Mouse (Mus musculus) G1E (cell line): ENCODE measurements around the gene Gpr63. TPM values are rescaled to one million over a fixed set of nuclear protein-coding genes. Genes with fewer than 3 reads are reported as not detected.
"Not testable (repeated sequence)": the region's sequence is repeated elsewhere in the genome, so short reads cannot be mapped to it uniquely, and the experiment has no call there.

Experiments
- ATAC-seq: 2 replicates; pipeline ENCODE4 v1.8.0; 2016; ENCODE audit warnings: mild to moderate bottlenecking; ENCODE audit not compliant: insufficient number of reproducible peaks, poor library complexity, low FRiP score, severe bottlenecking; ENCODE audit errors: extremely low read depth
- DNase-seq: peaks from one replicate; pipeline ENCODE4 v3.0.0; 2012; ENCODE audit warnings: low spot score
- H3K27me3 ChIP-seq: 2 replicates; pipeline ENCODE4 v1.6.1; 2012; ENCODE audit warnings: mild to moderate bottlenecking, low read length, inconsistent platforms; ENCODE audit not compliant: insufficient read depth
- H3K36me3 ChIP-seq: replicated peaks from 2 replicates; pipeline ENCODE3; 2012; ENCODE audit warnings: mild to moderate bottlenecking, inconsistent platforms
- H3K4me1 ChIP-seq: 2 replicates; pipeline ENCODE4 v1.6.1; 2012; ENCODE audit warnings: low read depth, low read length, inconsistent platforms, mixed read lengths; ENCODE audit not compliant: insufficient read depth
- H3K4me3 ChIP-seq: 2 replicates; pipeline ENCODE4 v1.5.1; 2012; ENCODE audit warnings: low read depth, mild to moderate bottlenecking, inconsistent platforms, low read length, moderate library complexity, mixed read lengths
- H3K9me3 ChIP-seq: replicated peaks from 2 replicates; pipeline ENCODE4 v1.6.1; 2012; ENCODE audit warnings: inconsistent platforms
- CTCF ChIP-seq: IDR thresholded peaks from 2 replicates; pipeline ENCODE4 v1.5.1; 2012; ENCODE audit warnings: low read depth, low read length, inconsistent platforms, mixed read lengths
- GATA1 ChIP-seq: IDR thresholded peaks from 2 replicates; pipeline ENCODE4 v1.6.1; 2012; ENCODE audit warnings: borderline replicate concordance, low read length, inconsistent platforms, mixed read lengths
- GATA2 ChIP-seq: IDR thresholded peaks from 2 replicates; pipeline ENCODE4 v1.6.1; 2012; ENCODE audit warnings: low read depth, low read length, inconsistent platforms, borderline replicate concordance
- POLR2AphosphoS5 ChIP-seq: IDR thresholded peaks from 2 replicates; pipeline ENCODE4 v1.6.1; 2012; ENCODE audit warnings: low read depth, low read length, inconsistent platforms; ENCODE audit not compliant: insufficient replicate concordance
- TAL1 ChIP-seq: conservative IDR thresholded peaks from 2 replicates; pipeline ENCODE4 v1.6.1; 2012; ENCODE audit warnings: low read depth, low read length, inconsistent platforms, mixed read lengths
- polyA plus RNA-seq: library from polyadenylated mRNA; stranded (reverse); fragments of >175 nt; gene quantifications from 2 replicates; pipeline ENCODE4 v1.2.3, GENCODE M21; 2012
- total RNA-seq, 2 experiments: library from RNA; stranded (forward) in 1 of 2; stranded (reverse) in 1 of 2; fragments of 200-1000 nt in 1 of 2; fragments of >200 nt in 1 of 2; fragmentation: Nextera tagmentation in 1 of 2; gene quantifications; 2 replicates each; pipeline ENCODE4 v1.2.3; 2014 to 2017

The Gpr63 gene
- total and polyA plus RNA-seq, 3 experiments = 0.22 TPM; not detected in 2

DNA sequence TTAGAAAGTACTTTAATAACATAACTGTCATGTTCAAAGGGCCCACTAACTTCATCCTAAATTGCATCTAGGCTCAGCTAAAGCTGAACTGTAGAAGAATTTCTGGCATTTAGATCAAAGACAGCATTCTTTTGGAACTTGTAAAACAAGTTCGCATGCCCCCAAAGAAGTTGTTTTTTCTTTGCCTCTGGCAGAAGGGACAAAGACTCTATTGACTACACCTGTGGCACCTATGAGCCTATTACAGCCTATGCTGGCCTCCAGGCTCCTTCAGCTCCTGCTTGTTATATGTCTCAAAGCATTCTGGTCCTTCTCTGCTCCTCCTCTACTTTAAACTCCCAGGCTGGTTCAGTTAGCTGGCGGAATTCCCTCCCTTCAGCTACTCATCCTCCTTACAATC, 69.6 kb downstream of the Gpr63 start:
- ATAC-seq = no peak

DNA sequence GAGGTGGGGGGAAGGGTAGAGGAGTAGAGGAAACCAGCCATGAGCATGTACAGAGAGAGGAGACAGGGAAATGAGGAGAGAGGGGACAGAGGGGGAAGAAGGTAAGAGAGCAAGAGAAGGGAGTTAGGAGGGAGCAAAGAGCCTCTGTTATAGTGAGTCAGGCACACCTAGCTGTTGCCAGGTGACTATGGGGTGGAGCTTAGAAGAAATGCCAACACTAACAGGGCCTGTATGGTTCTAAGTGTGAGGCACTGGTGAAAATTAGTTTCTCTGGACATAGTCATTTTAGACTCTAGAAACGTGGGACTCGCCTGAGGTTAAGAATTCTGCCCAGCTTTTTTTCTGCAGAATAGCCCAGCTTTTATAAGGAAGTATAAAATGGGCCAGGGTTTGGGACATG, 71.1 kb downstream of the Gpr63 start:
- DNase-seq = no peak
- H3K4me3 ChIP-seq = no peak overlapping the region
- no peaks in the 10 kb centered on the region for H3K9me3 ChIP-seq
- TF ChIP-seq TAL1 (no peak), POLR2AphosphoS5 (no peak), GATA2 (no peak), CTCF (no peak), GATA1 (no peak)
- H3K36me3 ChIP-seq = no peaks in the 10 kb centered on the region
- H3K4me1 ChIP-seq = no peaks in the 10 kb centered on the region
- 0 out of 2 replicates have a peak, but pooled peaks cover 2% of the 10 kb centered on the region for H3K27me3 ChIP-seq
- no peak for ATAC-seq

More for the DNA sequence above, 69.6 kb downstream of the Gpr63 start:
- Histone ChIP-seq H3K27me3 (0 out of 2 replicates have a peak, but pooled peaks cover 4% of the 10 kb centered on the region), H3K4me1 (no peaks in the 10 kb centered on the region), H3K36me3 (no peaks in the 10 kb centered on the region), H3K9me3 (no peaks in the 10 kb centered on the region), H3K4me3 (no peak overlapping the region)
- no peak for TF ChIP-seq CTCF
- no peak for TF ChIP-seq TAL1
- no peak for TF ChIP-seq GATA1
- no peak for TF ChIP-seq POLR2AphosphoS5
- TF ChIP-seq GATA2 = no peak
- no peak for DNase-seq

DNA sequence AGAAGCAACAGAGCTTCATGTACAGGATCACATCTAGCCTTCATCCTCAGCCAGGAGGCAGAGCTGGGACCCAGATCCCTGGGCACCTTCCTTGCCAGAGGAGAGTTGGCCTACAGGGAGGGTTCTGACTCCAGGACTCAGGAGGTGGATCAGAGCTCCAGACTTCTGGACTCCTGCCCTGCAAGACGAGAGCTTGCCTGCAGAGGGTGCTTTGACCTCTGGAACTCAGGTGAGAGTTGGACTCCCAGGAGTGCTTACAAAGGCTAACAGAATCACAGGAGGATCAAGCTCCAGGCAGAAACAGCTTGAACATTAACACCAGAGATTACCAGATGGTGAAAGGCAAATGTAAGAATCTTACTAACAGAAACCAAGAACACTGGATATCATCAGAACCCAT, 89.3 kb downstream of the Gpr63 start:
- not testable (repeated sequence) for ATAC-seq, DNase-seq, H3K36me3 ChIP-seq, H3K4me1 ChIP-seq, H3K9me3 ChIP-seq, H3K27me3 ChIP-seq, H3K4me3 ChIP-seq

Other genes with a start within 250 kb of the Gpr63 start
- not detected in 2 replicates for gene Klhl32, start 115.3 kb upstream of the Gpr63 start, total RNA-seq (2014; fragmentation: Nextera tagmentation)
- gene Klhl32, start 115.3 kb upstream of the Gpr63 start, total RNA-seq (2017) = 0.05 and 0.35 TPM in 2 replicates
- gene Klhl32, start 115.3 kb upstream of the Gpr63 start, polyA plus RNA-seq = 0.02 TPM in 1 of 2 replicates, not detected in the other
- gene Ndufaf4, start 68.3 kb upstream of the Gpr63 start, total RNA-seq (2014; fragmentation: Nextera tagmentation) = 23.3 and 33.0 TPM in 2 replicates
- 31.0 and 35.2 TPM in 2 replicates for gene Ndufaf4, start 68.3 kb upstream of the Gpr63 start, total RNA-seq (2017)
- gene Ndufaf4, start 68.3 kb upstream of the Gpr63 start, polyA plus RNA-seq = 14.6 and 15.4 TPM in 2 replicates